12 mouse cellular contexts compared by ENCODE assay signal in the genomic region with DNA sequence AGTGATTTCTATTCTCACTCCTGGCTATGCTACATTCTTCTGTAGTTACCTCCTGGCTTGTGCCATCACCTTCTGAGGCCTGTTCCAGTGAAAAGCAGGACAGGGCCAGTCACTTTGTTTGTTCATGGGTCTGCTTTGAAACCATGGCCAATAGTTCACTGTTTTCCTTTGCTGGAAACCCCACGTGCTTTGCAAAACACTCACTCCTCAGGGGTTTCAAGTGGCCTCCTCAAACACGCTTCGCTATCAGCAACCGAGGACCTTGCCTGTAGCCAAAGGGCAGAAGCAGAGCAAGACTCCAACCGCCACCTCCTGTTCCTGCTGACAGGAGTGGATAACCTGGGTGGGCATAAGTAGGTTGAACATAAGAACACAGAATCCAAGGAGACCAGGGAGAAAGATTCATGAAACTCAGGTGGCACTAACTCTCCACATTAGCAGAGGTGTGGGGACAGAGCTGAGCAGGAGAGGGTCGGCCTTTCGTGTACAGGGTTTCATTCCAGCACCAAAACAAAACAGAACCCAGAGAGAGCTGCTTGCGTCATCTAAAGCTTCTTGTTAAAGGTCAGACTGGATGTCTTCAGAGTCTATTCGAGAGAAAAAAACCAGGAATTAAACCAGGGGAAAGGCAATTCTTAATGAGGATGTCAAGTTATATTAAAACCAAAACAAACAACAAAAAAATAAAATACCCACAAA. TPM values are rescaled to one million over a fixed set of nuclear protein-coding genes. Genes with fewer than 3 reads are reported as not detected.
DNase-seq lines count a peak whose midpoint lies in the region; ATAC-seq and TF ChIP-seq lines count a peak whose summit lies in the region.
"Had no signal": no experiment of that assay in that cellular context is flagged by ENCODE, and none has a peak within 500 bp of the region (broad histone marks: within the 10 kb centered on the region; RNA-seq: fewer than 3 reads in every experiment).

No protein-coding gene starts in this region.

- WGBS in embryonic facial prominence, embryonic 11.5 days = 66% methylated on average over 9 of the region's 9 CpGs
- WGBS in embryonic facial prominence, embryonic 10.5 days = 70% methylated on average over 9 of the region's 9 CpGs
- WGBS in midbrain, embryonic 15.5 days = 81% methylated on average over 9 of the region's 9 CpGs
- WGBS in midbrain, postnatal 0 days = 76% methylated on average over 9 of the region's 9 CpGs
- WGBS in liver, postnatal 0 days (ENCODE audit: insufficient replicate concordance) = 57% methylated on average over 9 of the region's 9 CpGs
- WGBS in forebrain, embryonic 11.5 days = 78% methylated on average over 9 of the region's 9 CpGs

- H3K27me3 ChIP-seq in embryonic facial prominence, embryonic 11.5 days (ENCODE audit: control insufficient read depth, insufficient read depth, low read length) = no peaks in the 10 kb centered on the region
- no peaks in the 10 kb centered on the region for H3K27me3 ChIP-seq in embryonic facial prominence, embryonic 10.5 days (replicated peaks; ENCODE audit: low read depth, poor library complexity, severe bottlenecking)
- H3K27me3 ChIP-seq in midbrain, embryonic 15.5 days (replicated peaks) = no peaks in the 10 kb centered on the region
- no peaks in the 10 kb centered on the region for H3K27me3 ChIP-seq in midbrain, postnatal 0 days (ENCODE audit: insufficient read depth, low read length)
- H3K27me3 ChIP-seq in liver, postnatal 0 days (ENCODE audit: insufficient read depth, low read length) = no peaks in the 10 kb centered on the region
- no peaks in the 10 kb centered on the region for H3K27me3 ChIP-seq in forebrain, embryonic 11.5 days (ENCODE audit: control insufficient read depth, insufficient read depth, low read length)
- H3K27me3 ChIP-seq: forebrain, embryonic 15.5 days; Patski had no signal

- peaks cover 6% of the 10 kb centered on the region for H3K4me1 ChIP-seq in embryonic facial prominence, embryonic 11.5 days (ENCODE audit: control insufficient read depth, insufficient read depth, low read length)
- H3K4me1 ChIP-seq in embryonic facial prominence, embryonic 10.5 days = peaks cover 31% of the 10 kb centered on the region
- peaks cover 10% of the 10 kb centered on the region for H3K4me1 ChIP-seq in midbrain, embryonic 15.5 days
- H3K4me1 ChIP-seq in midbrain, postnatal 0 days (ENCODE audit: insufficient read depth, low read length) = no peaks in the 10 kb centered on the region
- H3K4me1 ChIP-seq in liver, postnatal 0 days (ENCODE audit: insufficient read depth) = peaks cover 34% of the 10 kb centered on the region
- H3K4me1 ChIP-seq in forebrain, embryonic 11.5 days (replicated peaks; ENCODE audit: control insufficient read depth, insufficient read depth, low read length) = peaks cover 5% of the 10 kb centered on the region; the same call in 1 of the 2 replicates

- H3K4me2 ChIP-seq in embryonic facial prominence, embryonic 11.5 days (ENCODE audit: low read depth, low read length) = no peak overlapping the region
- no peak overlapping the region for H3K4me2 ChIP-seq in midbrain, embryonic 15.5 days
- H3K4me2 ChIP-seq in midbrain, postnatal 0 days (ENCODE audit: low read depth, low read length, poor library complexity, severe bottlenecking) = no peak overlapping the region
- H3K4me2 ChIP-seq in liver, postnatal 0 days (ENCODE audit: low read depth, low read length) = no peak overlapping the region
- no peak overlapping the region for H3K4me2 ChIP-seq in forebrain, embryonic 11.5 days (ENCODE audit: low read depth, low read length, severe bottlenecking)
- H3K4me2 ChIP-seq: forebrain, embryonic 15.5 days had no signal

- no peaks in the 10 kb centered on the region for H3K36me3 ChIP-seq in embryonic facial prominence, embryonic 11.5 days (replicated peaks; ENCODE audit: control insufficient read depth, insufficient read depth, low read depth, low read length)
- no peaks in the 10 kb centered on the region for H3K36me3 ChIP-seq in embryonic facial prominence, embryonic 10.5 days (replicated peaks)
- no peaks in the 10 kb centered on the region for H3K36me3 ChIP-seq in midbrain, embryonic 15.5 days (replicated peaks)
- peaks cover 9% of the 10 kb centered on the region; the same call in 1 of the 2 replicates for H3K36me3 ChIP-seq in midbrain, postnatal 0 days (ENCODE audit: insufficient read depth, low read length)
- H3K36me3 ChIP-seq in liver, postnatal 0 days (replicated peaks; ENCODE audit: insufficient read depth, low read length) = peaks cover 22% of the 10 kb centered on the region
- no peaks in the 10 kb centered on the region for H3K36me3 ChIP-seq in forebrain, embryonic 11.5 days (ENCODE audit: control insufficient read depth, insufficient read depth, low read length)
- H3K36me3 ChIP-seq: forebrain, embryonic 15.5 days had no signal

- no peaks in the 10 kb centered on the region for H3K9me3 ChIP-seq in embryonic facial prominence, embryonic 11.5 days (replicated peaks; ENCODE audit: control insufficient read depth, low read length)
- no peaks in the 10 kb centered on the region for H3K9me3 ChIP-seq in embryonic facial prominence, embryonic 10.5 days
- no peaks in the 10 kb centered on the region for H3K9me3 ChIP-seq in midbrain, embryonic 15.5 days
- H3K9me3 ChIP-seq in midbrain, postnatal 0 days (ENCODE audit: low read length) = no peaks in the 10 kb centered on the region
- no peaks in the 10 kb centered on the region for H3K9me3 ChIP-seq in liver, postnatal 0 days (ENCODE audit: low read length)
- H3K9me3 ChIP-seq in forebrain, embryonic 11.5 days (ENCODE audit: control insufficient read depth, low read length) = no peaks in the 10 kb centered on the region
- H3K9me3 ChIP-seq: forebrain, embryonic 15.5 days had no signal

- no peak for TF ChIP-seq EP300 in liver, postnatal 0 days (IDR thresholded peaks at IDR 0.05; ENCODE audit: low read depth)

- DNase-seq in embryonic facial prominence, embryonic 11.5 days (ENCODE audit: low spot score) = no peak
- no peak for DNase-seq in embryonic facial prominence, embryonic 10.5 days (ENCODE audit: low spot score)
- DNase-seq in midbrain, postnatal 0 days (ENCODE audit: low spot score) = no peak
- DNase-seq in liver, postnatal 0 days = no peak
- DNase-seq in forebrain, embryonic 11.5 days (ENCODE audit: low spot score) = no peak
- DNase-seq in layer of hippocampus, postnatal 36 days = no peak
- no peak for DNase-seq in layer of hippocampus, adult 2 months (ENCODE audit: low spot score in 2 of 2)
- DNase-seq: embryo, embryonic 11 days; left cerebral cortex, postnatal 4 days had no signal

- no peak overlapping the region for H3K27ac ChIP-seq in embryonic facial prominence, embryonic 11.5 days (replicated peaks; ENCODE audit: low read depth, low read length)
- H3K27ac ChIP-seq in embryonic facial prominence, embryonic 10.5 days (replicated peaks) = no peak overlapping the region
- 0 out of 2 replicates have a peak overlapping the region, but pooled peaks have one; percentile 20 for H3K27ac ChIP-seq in midbrain, embryonic 15.5 days
- H3K27ac ChIP-seq in midbrain, postnatal 0 days (ENCODE audit: low read depth, low read length) = no peak overlapping the region
- H3K27ac ChIP-seq in liver, postnatal 0 days (ENCODE audit: low read depth) = peak overlapping the region; percentile 88
- H3K27ac ChIP-seq in forebrain, embryonic 11.5 days (ENCODE audit: low read depth, low read length) = no peak overlapping the region
- no peak overlapping the region for H3K27ac ChIP-seq in layer of hippocampus, adult 2 months
- H3K27ac ChIP-seq: forebrain, embryonic 15.5 days had no signal

- peak overlapping the region; percentile 19; the same call in 1 of the 2 replicates for H3K9ac ChIP-seq in embryonic facial prominence, embryonic 11.5 days (replicated peaks; ENCODE audit: low read length)
- H3K9ac ChIP-seq in midbrain, embryonic 15.5 days = no peak overlapping the region
- no peak overlapping the region for H3K9ac ChIP-seq in midbrain, postnatal 0 days (replicated peaks; ENCODE audit: low read length, poor library complexity, severe bottlenecking)
- peak overlapping the region; percentile 38; the same call in 1 of the 2 replicates for H3K9ac ChIP-seq in liver, postnatal 0 days (replicated peaks)
- H3K9ac ChIP-seq in forebrain, embryonic 11.5 days (ENCODE audit: low read length) = no peak overlapping the region
- H3K9ac ChIP-seq: forebrain, embryonic 15.5 days had no signal

- TF ChIP-seq CTCF in midbrain, postnatal 0 days (IDR thresholded peaks at IDR 0.05) = no peak
- TF ChIP-seq CTCF in liver, postnatal 0 days (IDR thresholded peaks at IDR 0.05; ENCODE audit: low read depth) = no peak
- TF ChIP-seq CTCF in layer of hippocampus, adult 2 months (conservative IDR thresholded peaks at IDR 0.05) = no peak

- ATAC-seq in embryonic facial prominence, embryonic 11.5 days (replicated peaks; ENCODE audit: insufficient number of reproducible peaks, low FRiP score, low TSS enrichment, low read depth) = no peak
- ATAC-seq in midbrain, embryonic 15.5 days (replicated peaks) = no peak
- ATAC-seq in midbrain, postnatal 0 days (ENCODE audit: low FRiP score) = no peak
- peak; percentile 41; the same call in 1 of the 2 replicates for ATAC-seq in liver, postnatal 0 days
- no peak for ATAC-seq in forebrain, embryonic 11.5 days (replicated peaks; ENCODE audit: low FRiP score)
- ATAC-seq: forebrain, embryonic 15.5 days; Patski had no signal

- no peak overlapping the region for H3K4me3 ChIP-seq in embryonic facial prominence, embryonic 11.5 days (ENCODE audit: low read depth, low read length)
- no peak overlapping the region for H3K4me3 ChIP-seq in embryonic facial prominence, embryonic 10.5 days
- H3K4me3 ChIP-seq in midbrain, embryonic 15.5 days = no peak overlapping the region
- H3K4me3 ChIP-seq in midbrain, postnatal 0 days (ENCODE audit: low read depth, low read length) = no peak overlapping the region
- no peak overlapping the region for H3K4me3 ChIP-seq in liver, postnatal 0 days (ENCODE audit: low read depth, low read length)
- no peak overlapping the region for H3K4me3 ChIP-seq in forebrain, embryonic 11.5 days (ENCODE audit: low read depth, low read length)
- H3K4me3 ChIP-seq in layer of hippocampus, adult 2 months = no peak overlapping the region
- H3K4me3 ChIP-seq: forebrain, embryonic 15.5 days had no signal

RNA-seq across cellular contexts. Expression of gene Frmd8, which starts 47.5 kb away (rescaled TPM):
- polyA plus RNA-seq in embryonic facial prominence, embryonic 11.5 days (2014; fragmentation: Nextera tagmentation; extraction: Ambion mirVana) = 15.8 and 17.6 TPM in 2 replicates
- polyA plus RNA-seq in embryonic facial prominence, embryonic 10.5 days (2016; fragmentation: Nextera tagmentation; extraction: Ambion mirVana) = 44.6 and 45.4 TPM in 2 replicates
- polyA plus RNA-seq in midbrain, embryonic 15.5 days (2015; fragmentation: Nextera tagmentation; extraction: Ambion mirVana) = 16.1 and 19.2 TPM in 2 replicates
- 11.2 and 19.1 TPM in 2 replicates for total RNA-seq in midbrain, postnatal 0 days (2014; rRNA removed)
- polyA plus RNA-seq in midbrain, postnatal 0 days (2015; fragmentation: Nextera tagmentation; extraction: Ambion mirVana) = 11.2 and 11.7 TPM in 2 replicates
- 8.5 and 9.0 TPM in 2 replicates for polyA plus RNA-seq in liver, postnatal 0 days (2015; fragmentation: Nextera tagmentation; extraction: Ambion mirVana)
- 20.4 and 24.5 TPM in 2 replicates for polyA plus RNA-seq in forebrain, embryonic 11.5 days (2014; fragmentation: Nextera tagmentation; extraction: Ambion mirVana)
- 10 to 100 TPM; 13.5 to 14.2 TPM for total RNA-seq in layer of hippocampus, postnatal 36 days (2021)
- total RNA-seq in layer of hippocampus, adult 2 months (2021) = 10 to 100 TPM in 1 of 2 experiments, 1 to 10 TPM in 1; 9.5 to 10.6 TPM

RNA-seq across cellular contexts. Expression of gene Slc25a45, which starts 50.0 kb away (rescaled TPM):
- 0.87 and 1.1 TPM in 2 replicates for polyA plus RNA-seq in embryonic facial prominence, embryonic 11.5 days (2014; fragmentation: Nextera tagmentation; extraction: Ambion mirVana)
- 2.5 and 2.9 TPM in 2 replicates for polyA plus RNA-seq in embryonic facial prominence, embryonic 10.5 days (2016; fragmentation: Nextera tagmentation; extraction: Ambion mirVana)
- 2.0 and 2.9 TPM in 2 replicates for polyA plus RNA-seq in midbrain, embryonic 15.5 days (2015; fragmentation: Nextera tagmentation; extraction: Ambion mirVana)
- total RNA-seq in midbrain, postnatal 0 days (2014; rRNA removed) = 3.7 and 4.8 TPM in 2 replicates
- polyA plus RNA-seq in midbrain, postnatal 0 days (2015; fragmentation: Nextera tagmentation; extraction: Ambion mirVana) = 2.1 and 2.7 TPM in 2 replicates
- polyA plus RNA-seq in liver, postnatal 0 days (2015; fragmentation: Nextera tagmentation; extraction: Ambion mirVana) = 8.4 and 9.1 TPM in 2 replicates
- polyA plus RNA-seq in forebrain, embryonic 11.5 days (2014; fragmentation: Nextera tagmentation; extraction: Ambion mirVana) = 0.90 and 1.1 TPM in 2 replicates
- 1 to 10 TPM; 2.5 to 2.7 TPM for total RNA-seq in layer of hippocampus, postnatal 36 days (2021)
- 1 to 10 TPM; 3.5 to 3.6 TPM for total RNA-seq in layer of hippocampus, adult 2 months (2021)

RNA-seq across cellular contexts. Expression of gene Scyl1, which starts 56.4 kb away (rescaled TPM):
- polyA plus RNA-seq in embryonic facial prominence, embryonic 11.5 days (2014; fragmentation: Nextera tagmentation; extraction: Ambion mirVana) = 53.9 and 55.0 TPM in 2 replicates
- 72.0 and 74.9 TPM in 2 replicates for polyA plus RNA-seq in embryonic facial prominence, embryonic 10.5 days (2016; fragmentation: Nextera tagmentation; extraction: Ambion mirVana)
- polyA plus RNA-seq in midbrain, embryonic 15.5 days (2015; fragmentation: Nextera tagmentation; extraction: Ambion mirVana) = 87.6 and 94.7 TPM in 2 replicates
- 95.2 and 108 TPM in 2 replicates for total RNA-seq in midbrain, postnatal 0 days (2014; rRNA removed)
- polyA plus RNA-seq in midbrain, postnatal 0 days (2015; fragmentation: Nextera tagmentation; extraction: Ambion mirVana) = 84.2 and 85.8 TPM in 2 replicates
- 16.9 and 17.0 TPM in 2 replicates for polyA plus RNA-seq in liver, postnatal 0 days (2015; fragmentation: Nextera tagmentation; extraction: Ambion mirVana)
- polyA plus RNA-seq in forebrain, embryonic 11.5 days (2014; fragmentation: Nextera tagmentation; extraction: Ambion mirVana) = 65.2 and 66.3 TPM in 2 replicates
- 10 to 100 TPM; 75.6 to 75.9 TPM for total RNA-seq in layer of hippocampus, postnatal 36 days (2021)
- 10 to 100 TPM; 74.1 to 80.9 TPM for total RNA-seq in layer of hippocampus, adult 2 months (2021)

Comparison
In these comparisons a context has a peak if more than half of its experiments do, and no peak if none do; other contexts are left out.
1. H3K27ac ChIP-seq: peak in midbrain, embryonic 15.5 days (single experiment) and liver, postnatal 0 days (single experiment); none in embryonic facial prominence, embryonic 11.5 days (single experiment), embryonic facial prominence, embryonic 10.5 days (single experiment), midbrain, postnatal 0 days (single experiment), forebrain, embryonic 11.5 days (single experiment) and layer of hippocampus, adult 2 months (single experiment).
2. H3K9ac ChIP-seq: peak in embryonic facial prominence, embryonic 11.5 days (single experiment) and liver, postnatal 0 days (single experiment); none in midbrain, embryonic 15.5 days (single experiment), midbrain, postnatal 0 days (single experiment) and forebrain, embryonic 11.5 days (single experiment).